Mouse (Mus musculus) adrenal gland, postnatal 4 days (tissue): ENCODE measurements at regions not wholly inside any gene's neighbourhood (a gene's known extent, or its start where the extent isn't known, plus 50 kb on each side); places are given as distances from the start of the nearest gene placed in this dataset.
A peak's percentile ranks its signal among the peaks of the same experiment; 100 is the strongest.

Source experiments
- DNase-seq, 2 experiments: peaks; one replicate each; pipeline ENCODE4 v3.0.0; 2021 to 2022; ENCODE audit warnings: low spot score in 2 of 2, mixed read lengths in 2 of 2

- DNase-seq: peak in 1 of 2 experiments; percentile 27
Observed at GRCm38 (mm10) chr10:81996742-81997536, 51.0 kb upstream of the Zfp873 start.
